Mouse (Mus musculus) layer of hippocampus, postnatal 10 days (tissue): ENCODE data around the gene Unc5b. TPM values are rescaled to one million over a fixed set of nuclear protein-coding genes. Genes with fewer than 3 reads are reported as not detected.

Experiments
- DNase-seq, 2 experiments: peaks; one replicate each; pipeline ENCODE4 v3.0.0; 2021; ENCODE audit warnings: low spot score in 2 of 2
- total RNA-seq, 2 experiments: library from RNA; stranded (reverse); gene quantifications; 2 replicates each; pipeline ENCODE4 v1.2.3; 2021

Unc5b gene
- total RNA-seq, 2 experiments from 2014 or later: 8.4 to 9.8 TPM

DNA sequence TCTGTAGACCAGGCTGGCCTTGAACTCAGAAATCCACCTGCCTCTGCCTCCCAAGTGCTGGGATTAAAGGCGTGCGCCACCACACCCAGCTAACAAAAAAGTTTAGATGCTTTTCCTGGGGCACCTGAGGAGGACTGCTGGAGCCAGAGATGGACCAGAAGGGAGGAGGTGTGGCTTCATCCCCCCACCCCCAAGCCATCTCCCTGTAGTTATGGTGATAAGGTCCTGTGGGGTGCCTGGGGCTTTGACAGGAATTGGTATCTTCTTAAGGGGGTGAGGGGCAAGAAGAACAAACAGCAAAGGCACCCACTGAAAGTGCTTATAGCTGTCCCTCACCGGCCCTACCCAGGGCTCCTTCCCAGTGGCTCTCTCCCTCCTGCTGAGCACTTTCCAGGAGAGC, 104.5 kb downstream of the Unc5b start:
- no peak for DNase-seq

DNA sequence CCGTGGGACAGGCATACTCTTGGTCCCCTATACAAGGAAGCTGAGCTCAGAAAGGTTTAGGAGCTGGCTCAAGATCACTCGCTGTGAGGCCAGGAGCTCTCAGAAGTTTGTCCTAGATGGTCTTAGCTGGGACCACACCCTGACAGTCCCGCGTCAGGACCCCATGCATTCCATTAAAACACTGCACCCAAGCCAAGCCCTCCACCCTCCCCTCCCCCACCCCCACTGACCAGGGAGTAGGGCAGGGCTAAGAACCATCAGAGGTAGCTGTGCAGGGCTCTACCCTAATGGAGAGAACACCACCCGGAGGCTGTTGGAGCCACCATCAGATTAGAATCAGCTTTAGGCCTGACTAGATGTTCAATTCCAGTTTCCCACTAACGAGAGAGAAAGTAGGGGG, 106.9 kb downstream of the Unc5b start:
- DNase-seq: no peak

DNA sequence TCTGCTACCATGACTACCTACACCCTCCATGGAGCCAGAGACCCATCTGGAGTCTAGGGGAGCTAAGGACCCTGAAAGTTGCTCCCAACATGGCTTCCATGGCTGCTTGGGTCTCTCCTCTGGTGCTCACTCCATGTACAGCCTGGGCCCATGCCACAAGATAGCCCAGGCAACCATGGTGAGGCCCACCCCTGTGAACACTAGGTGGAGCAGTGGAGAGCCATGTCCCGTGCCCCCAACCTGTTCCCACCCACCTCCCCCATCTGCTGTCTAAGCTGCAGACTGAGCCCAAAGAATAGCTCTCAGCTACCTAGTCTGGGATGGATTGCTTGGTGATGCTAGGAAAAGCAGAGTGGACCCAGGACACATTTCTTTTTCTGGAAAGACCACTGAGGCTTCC, 108.0 kb downstream of the Unc5b start:
- no peak for DNase-seq

DNA sequence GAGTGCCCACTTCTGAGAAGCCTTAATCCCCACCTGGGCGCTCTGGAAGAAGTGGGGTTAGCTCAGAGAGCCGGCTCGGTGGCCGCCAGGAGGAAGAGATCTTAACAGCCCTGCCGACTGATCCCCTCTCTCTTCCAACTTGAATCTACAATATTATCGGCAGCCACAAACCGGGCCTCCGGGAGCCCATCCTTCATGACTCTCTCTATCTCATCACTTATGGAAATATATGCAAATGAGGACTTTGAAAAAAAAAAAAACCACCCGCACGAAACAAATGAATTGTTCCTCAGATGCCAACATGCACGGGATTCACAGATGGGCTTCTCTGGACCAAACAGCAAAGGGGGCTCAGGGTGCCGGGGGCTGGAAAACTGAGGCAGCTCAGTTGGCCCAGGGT, 109.7 kb downstream of the Unc5b start:
- no peak for DNase-seq

DNA sequence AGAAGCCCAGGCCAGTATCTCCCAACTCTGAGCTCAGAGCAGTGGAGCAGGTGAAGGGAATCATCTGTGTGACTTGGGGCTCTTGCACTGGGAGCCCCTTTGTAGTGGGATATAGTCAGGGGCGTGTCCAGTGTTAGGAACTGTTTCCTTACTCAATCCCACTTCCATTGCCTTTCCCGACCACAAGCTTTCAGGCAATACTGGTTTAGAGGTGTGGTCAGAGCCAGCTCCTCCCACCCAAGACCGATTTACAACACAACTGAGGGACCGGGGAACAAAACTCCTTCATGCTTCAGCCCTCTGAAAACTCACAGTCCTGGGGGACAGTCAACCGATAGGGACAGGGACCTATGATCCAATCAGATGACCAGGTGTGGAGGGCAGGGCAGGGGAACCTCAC, 110.9 kb downstream of the Unc5b start:
- no peak for DNase-seq

DNA sequence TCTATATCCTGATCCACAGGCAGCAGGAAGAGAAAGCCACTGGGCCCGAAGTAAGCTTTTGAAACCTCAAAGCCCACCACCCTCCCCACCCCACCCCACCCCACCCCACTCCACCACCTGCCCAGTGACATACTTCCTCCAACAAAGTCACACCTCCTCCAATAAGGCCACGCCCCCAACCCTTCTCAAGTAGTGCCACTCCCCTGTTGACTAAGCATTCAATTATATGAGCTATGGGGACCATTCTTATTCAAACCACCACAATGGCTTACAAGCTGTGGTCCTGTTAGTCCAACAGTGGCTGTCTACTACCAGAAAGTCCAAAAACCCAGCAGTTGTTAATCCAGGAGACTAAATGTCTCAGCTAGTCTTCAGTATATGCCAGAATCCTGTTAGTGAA, 112.9 kb downstream of the Unc5b start:
- no peak for DNase-seq

DNA sequence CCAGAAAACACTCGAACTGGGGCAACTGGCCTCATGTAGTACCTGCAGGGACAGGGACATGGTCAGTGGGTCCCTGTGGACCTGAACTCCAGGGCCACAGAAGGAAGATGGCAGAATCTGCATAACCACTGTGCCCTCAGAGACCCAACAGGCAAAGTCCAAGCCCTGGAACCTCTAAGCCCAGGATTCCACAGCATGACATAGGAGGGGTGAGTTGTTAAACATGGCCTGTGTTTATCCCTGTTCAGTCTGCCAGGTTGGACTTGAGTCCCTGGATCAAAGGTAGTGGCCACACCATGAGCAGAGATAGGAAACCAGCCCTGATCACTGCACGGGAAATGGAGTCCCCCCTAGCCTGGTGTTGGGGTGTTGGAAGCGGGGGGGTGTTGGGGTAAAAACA, 114.9 kb downstream of the Unc5b start:
- DNase-seq: no peak

Other genes starting within 250 kb of the Unc5b start
- 1 to 10 TPM; 2.9 to 4.5 TPM for gene Cdh23, start 135.1 kb downstream of the Unc5b start, total RNA-seq
- gene Slc29a3, start 78.8 kb downstream of the Unc5b start, total RNA-seq: 10 to 100 TPM; 13.8 to 14.9 TPM